Mouse (Mus musculus) midbrain, embryonic 16.5 days (tissue): ENCODE measurements at regions not wholly inside any gene's neighbourhood (a gene's known extent, or its start where the extent isn't known, plus 50 kb on each side); places are given as distances from the start of the nearest gene placed in this dataset.
A peak's percentile ranks its signal among the peaks of the same experiment; 100 is the strongest.

Experiments used
- ATAC-seq: fragments of 200-750 bp; cut with Nextera tagmentation; 2 replicates; pipeline ENCODE4 v1.8.0; 2017; ENCODE audit warnings: moderate TSS enrichment
- H3K27ac ChIP-seq: fragments of 300-500 bp; sonication (generic); 2 replicates; pipeline ENCODE4 v1.5.1; 2014; ENCODE audit warnings: mild to moderate bottlenecking, low read length, mixed read lengths
- H3K27me3 ChIP-seq: fragments of 300-500 bp; sonication (generic); 2 replicates; pipeline ENCODE4 v1.6.1; 2014; ENCODE audit warnings: low read depth, low read length, mixed read lengths; ENCODE audit not compliant: control insufficient read depth, insufficient read depth
- H3K36me3 ChIP-seq: fragments of 300-500 bp; sonication (generic); 2 replicates; pipeline ENCODE4 v1.6.1; 2014; ENCODE audit warnings: mild to moderate bottlenecking, low read length, moderate library complexity, mixed read lengths; ENCODE audit not compliant: control insufficient read depth, insufficient read depth
- H3K4me1 ChIP-seq: fragments of 300-500 bp; sonication (generic); 2 replicates; pipeline ENCODE4 v1.6.1; 2014; ENCODE audit warnings: mild to moderate bottlenecking, low read length, mixed read lengths; ENCODE audit not compliant: control insufficient read depth, insufficient read depth
- H3K4me2 ChIP-seq: fragments of 300-500 bp; sonication (generic); 2 replicates; pipeline ENCODE4 v1.6.1; 2014; ENCODE audit warnings: mild to moderate bottlenecking, low read length, mixed read lengths
- H3K4me3 ChIP-seq: fragments of 300-500 bp; sonication (generic); 2 replicates; pipeline ENCODE4 v1.5.1; 2014; ENCODE audit warnings: low read depth, mild to moderate bottlenecking, low read length, moderate library complexity, mixed read lengths
- H3K9ac ChIP-seq: fragments of 300-500 bp; sonication (generic); 2 replicates; pipeline ENCODE4 v1.6.1; 2014; ENCODE audit warnings: low read depth, low read length, mixed read lengths
- H3K9me3 ChIP-seq: fragments of 300-500 bp; sonication (generic); replicated peaks from 2 replicates; pipeline ENCODE4 v1.6.1; 2014; ENCODE audit warnings: mild to moderate bottlenecking, low read length, mixed read lengths; ENCODE audit not compliant: control insufficient read depth, poor library complexity, severe bottlenecking
- WGBS: fragments of 180-500 bp; shearing (Covaris S2); extraction: QIAGEN DNeasy Blood & Tissue Kit; methylation state at CpG from one replicate; pipeline ENCODE4 v1.1.7; 2014; 5-methylcytosine and 5-hydroxymethylcytosine counted together

DNA sequence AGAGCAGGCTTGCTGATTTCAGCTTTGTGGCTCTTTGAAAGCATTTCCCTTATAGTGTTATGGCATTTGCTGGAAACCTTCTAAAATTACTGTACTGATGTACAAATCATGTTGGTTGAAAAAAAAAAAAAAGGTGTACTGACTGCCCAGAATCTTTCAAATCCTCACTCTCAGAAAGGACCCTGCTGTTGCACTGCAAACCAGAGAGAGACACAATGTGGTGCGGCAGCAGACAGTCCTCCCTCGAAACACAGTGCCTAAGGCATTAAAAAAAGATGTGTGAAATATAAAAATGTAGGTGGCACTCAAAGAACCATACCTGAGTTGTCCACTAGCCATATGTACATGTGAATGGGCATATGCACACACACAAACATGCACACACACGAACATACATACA is 128.3 kb downstream of the Actr3 start:
- Histone ChIP-seq H3K9ac (no peak overlapping the region), H3K4me1 (no peaks in the 10 kb centered on the region), H3K36me3 (no peaks in the 10 kb centered on the region), H3K27me3 (no peaks in the 10 kb centered on the region), H3K27ac (no peak overlapping the region), H3K9me3 (no peaks in the 10 kb centered on the region), H3K4me3 (no peak overlapping the region), H3K4me2 (no peak overlapping the region)
- no peak for ATAC-seq
- WGBS = 86% methylated on average over 3 of the region's 3 CpGs

DNA sequence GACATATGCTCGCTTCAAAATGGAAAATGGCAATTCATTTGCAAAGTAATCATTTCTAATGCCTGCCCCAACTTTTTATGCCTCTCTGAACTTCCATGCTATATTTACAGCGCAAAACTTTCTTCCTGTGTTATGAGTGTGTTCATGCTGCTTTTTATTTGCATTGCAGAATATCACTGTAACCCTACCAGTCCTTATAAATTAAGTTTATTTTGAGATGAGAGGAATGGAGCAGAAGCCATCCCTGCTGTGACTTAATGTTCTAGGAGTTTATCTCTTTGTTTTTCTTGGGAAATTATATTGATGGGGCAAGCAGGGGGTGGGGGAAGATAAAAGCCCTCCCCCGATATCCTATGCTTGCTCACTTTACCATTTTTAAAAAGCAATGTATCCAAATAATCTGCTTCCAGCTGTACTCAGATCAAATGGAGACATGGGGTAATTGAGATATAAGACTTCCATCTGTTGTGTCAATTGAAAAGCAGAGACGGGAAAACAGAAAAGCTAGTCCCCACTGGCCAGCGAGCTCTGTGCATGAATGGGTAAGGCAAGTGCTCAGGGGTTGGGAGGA is 136.9 kb downstream of the Actr3 start:
- Histone ChIP-seq H3K4me1 (no peaks in the 10 kb centered on the region), H3K36me3 (no peaks in the 10 kb centered on the region), H3K9ac (no peak overlapping the region), H3K27me3 (no peaks in the 10 kb centered on the region), H3K9me3 (no peaks in the 10 kb centered on the region), H3K27ac (no peak overlapping the region), H3K4me2 (no peak overlapping the region), H3K4me3 (no peak overlapping the region)
- no peak for ATAC-seq
- 78% methylated on average over 5 of the region's 5 CpGs for WGBS

DNA sequence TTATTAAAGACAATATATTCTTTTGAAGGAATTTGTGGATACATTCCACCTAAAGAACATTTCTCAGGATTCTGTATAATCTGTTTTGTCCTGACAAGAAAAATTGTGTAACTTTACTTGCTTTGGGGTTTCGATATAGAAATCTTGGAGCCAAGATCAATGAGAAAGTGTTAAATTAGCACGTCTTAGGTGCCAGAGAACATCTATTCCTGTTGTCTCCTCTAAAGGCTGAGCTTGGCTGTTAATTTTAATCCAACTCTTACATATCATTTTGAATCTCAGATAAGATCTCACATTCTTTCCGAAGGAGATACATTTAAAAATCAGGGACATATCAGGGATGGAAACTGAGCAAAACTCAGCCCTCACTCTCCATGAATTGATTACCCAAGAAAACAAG is 139.9 kb downstream of the Actr3 start:
- ATAC-seq = no peak
- no peaks in the 10 kb centered on the region for H3K4me1 ChIP-seq
- H3K36me3 ChIP-seq = no peaks in the 10 kb centered on the region
- H3K9ac ChIP-seq = no peak overlapping the region
- H3K9me3 ChIP-seq = no peaks in the 10 kb centered on the region
- H3K4me3 ChIP-seq = no peak overlapping the region
- no peak overlapping the region for H3K4me2 ChIP-seq
- H3K27me3 ChIP-seq = no peaks in the 10 kb centered on the region
- no peak overlapping the region for H3K27ac ChIP-seq
- WGBS = 94% methylated on average over 3 of the region's 3 CpGs

DNA sequence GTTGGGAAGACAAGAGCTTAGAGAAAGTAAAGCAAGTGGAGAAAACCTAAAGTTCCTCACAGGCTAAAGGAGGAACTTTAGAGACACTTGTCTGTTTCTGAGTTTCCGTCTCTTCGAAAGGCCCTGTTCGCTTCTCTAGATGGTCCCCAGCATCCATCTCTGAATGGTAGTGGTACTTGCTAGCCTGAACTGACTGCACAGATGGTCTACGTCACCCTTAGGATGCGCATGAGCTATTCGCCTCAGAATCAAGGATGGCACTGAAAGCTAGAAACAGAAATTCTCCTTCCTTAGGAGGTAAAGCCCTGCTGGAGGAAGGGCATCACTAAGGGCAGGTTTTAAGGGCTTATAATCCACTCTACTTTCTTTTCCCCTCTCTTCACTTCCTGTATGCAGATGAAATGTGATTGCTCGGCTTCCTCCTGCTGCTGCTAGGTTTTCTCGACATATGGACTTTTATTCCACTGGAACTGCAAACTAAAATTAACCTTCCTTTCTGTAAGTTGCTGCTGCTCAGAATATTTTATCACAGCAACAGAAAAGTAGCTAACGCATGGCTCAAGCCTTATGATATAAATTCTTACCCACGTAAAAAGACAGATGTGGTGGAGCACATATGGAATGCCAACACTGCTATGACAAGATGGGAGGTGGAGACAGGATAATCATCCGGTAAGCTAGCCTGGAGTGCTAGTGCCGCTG is 145.1 kb downstream of the Actr3 start:
- no peak overlapping the region for H3K4me2 ChIP-seq
- no peak overlapping the region for H3K4me3 ChIP-seq
- H3K9ac ChIP-seq = no peak overlapping the region
- no peaks in the 10 kb centered on the region for H3K9me3 ChIP-seq
- no peak overlapping the region for H3K27ac ChIP-seq
- no peaks in the 10 kb centered on the region for H3K36me3 ChIP-seq
- H3K4me1 ChIP-seq = no peaks in the 10 kb centered on the region
- WGBS = 93% methylated on average over 12 of the region's 12 CpGs
- H3K27me3 ChIP-seq = no peaks in the 10 kb centered on the region
- no peak for ATAC-seq

DNA sequence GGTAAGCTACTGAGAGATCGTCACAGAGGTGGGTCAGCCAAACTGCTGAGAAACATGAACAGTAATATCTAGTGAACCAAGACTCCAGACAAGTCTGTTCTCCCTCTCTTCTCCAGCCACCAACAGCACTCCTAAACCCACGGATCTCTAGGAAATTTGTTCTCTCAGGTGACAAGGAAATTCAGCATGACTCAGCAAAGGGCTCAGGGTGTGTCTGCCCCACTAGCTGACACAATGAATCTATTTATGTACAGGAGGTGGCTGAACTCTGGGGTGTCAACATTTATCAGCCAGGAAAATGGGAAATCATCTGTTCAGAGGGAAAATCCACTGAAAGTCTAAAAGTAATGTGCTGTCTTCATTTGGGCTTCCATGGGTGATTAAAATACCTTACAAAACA is 149.2 kb downstream of the Actr3 start:
- ATAC-seq = no peak
- Histone ChIP-seq H3K4me1 (no peaks in the 10 kb centered on the region), H3K27ac (no peak overlapping the region), H3K9me3 (no peaks in the 10 kb centered on the region), H3K27me3 (no peaks in the 10 kb centered on the region), H3K4me3 (no peak overlapping the region), H3K9ac (no peak overlapping the region), H3K36me3 (no peaks in the 10 kb centered on the region), H3K4me2 (no peak overlapping the region)
- 79% methylated on average over 2 of the region's 2 CpGs for WGBS

DNA sequence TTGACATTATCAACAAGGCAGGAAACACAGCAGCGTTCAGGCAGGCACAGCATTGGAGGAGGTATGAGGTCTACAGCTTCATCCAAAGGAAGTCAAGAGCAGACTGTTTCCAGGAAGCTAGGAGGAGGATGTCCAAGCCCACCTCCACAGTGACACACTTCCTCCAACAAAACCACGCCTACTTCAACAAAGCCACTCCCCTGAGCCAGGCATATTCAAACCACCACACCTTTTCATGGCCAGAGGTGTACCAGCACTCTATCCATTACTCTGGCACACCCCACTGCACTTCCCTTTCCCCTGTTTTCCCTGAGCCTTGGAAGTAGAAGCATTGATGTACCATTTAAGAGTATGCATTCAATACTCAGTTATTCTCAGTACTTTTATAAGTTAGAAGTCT is 150.8 kb downstream of the Actr3 start:
- Histone ChIP-seq H3K27me3 (no peaks in the 10 kb centered on the region), H3K4me1 (no peaks in the 10 kb centered on the region), H3K9ac (no peak overlapping the region), H3K27ac (no peak overlapping the region), H3K9me3 (no peaks in the 10 kb centered on the region), H3K4me3 (no peak overlapping the region), H3K4me2 (no peak overlapping the region), H3K36me3 (no peaks in the 10 kb centered on the region)
- ATAC-seq = no peak
- WGBS = 80% methylated on average over 2 of the region's 2 CpGs

DNA sequence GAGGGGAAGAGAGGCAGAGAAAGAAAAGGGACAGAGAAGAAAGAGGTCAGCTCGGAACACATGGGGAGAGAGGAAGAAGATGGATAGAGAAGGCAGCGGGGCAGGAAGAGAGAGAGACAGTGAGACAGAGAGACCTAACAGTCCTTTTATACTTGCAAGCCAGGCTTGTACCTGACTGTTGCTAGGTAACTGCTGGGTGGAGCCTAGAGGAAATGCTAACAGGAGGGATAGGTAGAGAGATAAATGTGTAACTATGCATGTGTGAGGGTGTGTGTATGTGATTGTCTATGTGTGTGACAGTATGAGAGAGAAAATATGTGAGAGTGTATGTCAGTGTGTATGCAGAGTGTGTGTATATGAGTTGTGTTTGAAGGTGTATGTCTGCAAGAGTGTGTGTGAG is 161.8 kb downstream of the Actr3 start:
- no peaks in the 10 kb centered on the region for H3K27me3 ChIP-seq
- H3K9me3 ChIP-seq = no peaks in the 10 kb centered on the region
- H3K9ac ChIP-seq = no peak overlapping the region
- H3K36me3 ChIP-seq = no peaks in the 10 kb centered on the region
- H3K4me1 ChIP-seq = 0 out of 2 replicates have a peak, but pooled peaks cover 5% of the 10 kb centered on the region
- 48% methylated on average over 2 of the region's 2 CpGs for WGBS
- H3K27ac ChIP-seq = no peak overlapping the region
- no peak overlapping the region for H3K4me3 ChIP-seq
- 0 out of 2 replicates have a peak, but pooled peaks have one; percentile 58 for ATAC-seq
- no peak overlapping the region for H3K4me2 ChIP-seq

DNA sequence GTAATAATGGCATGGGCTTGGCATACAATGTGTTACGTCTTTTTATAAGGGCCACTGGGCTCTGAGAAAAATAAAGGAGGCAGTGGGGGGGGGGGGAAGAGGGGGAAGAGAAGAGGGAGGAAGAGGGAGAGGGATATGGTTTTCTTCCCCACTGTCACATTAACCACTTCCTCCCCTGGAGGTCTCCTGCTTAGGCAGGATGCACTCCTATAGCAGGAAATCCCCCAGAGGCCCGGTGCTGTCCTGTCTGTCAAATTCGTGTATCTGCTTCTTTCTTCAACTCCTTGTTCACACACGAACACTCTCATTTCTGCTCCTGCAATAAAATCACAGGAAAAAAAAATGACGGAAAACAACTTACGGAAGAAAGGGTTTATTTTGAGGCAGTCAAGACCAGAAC is 171.8 kb downstream of the Actr3 start:
- 0 out of 2 replicates have a peak, but pooled peaks have one; percentile 14 for ATAC-seq
- H3K4me2 ChIP-seq = no peak overlapping the region

DNA sequence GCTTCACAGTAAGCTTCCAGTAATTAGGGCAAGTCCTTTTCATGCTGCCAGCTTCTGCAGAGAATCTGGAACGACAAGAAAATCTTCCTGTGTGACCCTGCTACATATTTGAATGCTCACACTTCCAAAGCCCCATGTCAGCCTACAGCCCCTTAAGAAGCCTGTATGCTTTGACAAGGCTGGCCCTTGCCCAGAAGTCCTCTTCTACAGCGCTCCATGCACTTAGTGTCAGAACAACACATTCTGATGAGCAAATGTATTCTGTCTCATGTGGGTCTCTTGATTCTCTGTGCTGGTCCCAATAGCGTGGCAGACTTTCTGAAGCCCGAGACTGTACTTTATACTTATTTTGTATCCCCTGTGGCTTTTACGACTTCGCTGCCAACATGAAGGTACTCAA is 172.5 kb downstream of the Actr3 start:
- WGBS = 70% methylated on average over 6 of the region's 6 CpGs
- H3K27ac ChIP-seq = no peak overlapping the region
- H3K36me3 ChIP-seq = no peaks in the 10 kb centered on the region

More for the DNA sequence above, 171.8 kb downstream of the Actr3 start:
- Histone ChIP-seq H3K9me3 (no peaks in the 10 kb centered on the region), H3K36me3 (no peaks in the 10 kb centered on the region), H3K4me1 (0 out of 2 replicates have a peak, but pooled peaks cover 3% of the 10 kb centered on the region), H3K27ac (no peak overlapping the region), H3K4me3 (no peak overlapping the region), H3K27me3 (no peaks in the 10 kb centered on the region), H3K9ac (no peak overlapping the region)
- WGBS = 78% methylated on average over 6 of the region's 6 CpGs

More for the DNA sequence above, 172.5 kb downstream of the Actr3 start:
- Histone ChIP-seq H3K4me2 (no peak overlapping the region), H3K27me3 (no peaks in the 10 kb centered on the region), H3K9ac (no peak overlapping the region), H3K4me3 (no peak overlapping the region), H3K9me3 (no peaks in the 10 kb centered on the region), H3K4me1 (0 out of 2 replicates have a peak, but pooled peaks cover 3% of the 10 kb centered on the region)
- ATAC-seq = peak; percentile 62; the same call in 1 of the 2 replicates
